Mouse (Mus musculus) midbrain, embryonic 11.5 days (tissue): ENCODE results near the gene Zyg11b. TPM values are rescaled to one million over a fixed set of nuclear protein-coding genes. Genes with fewer than 3 reads are reported as not detected.

Experiments used
- ATAC-seq: fragments of 200-750 bp; cut with Nextera tagmentation; 2 replicates; pipeline ENCODE4 v1.8.0; 2017; ENCODE audit warnings: moderate TSS enrichment, moderate library complexity; ENCODE audit not compliant: low FRiP score
- DNase-seq: peaks from one replicate; pipeline ENCODE4 v3.0.0; 2015; ENCODE audit warnings: low spot score; ENCODE audit errors: missing footprints
- H3K27ac ChIP-seq: fragments of 300-500 bp; sonication (generic); 2 replicates; pipeline ENCODE4 v1.5.1; 2014; ENCODE audit warnings: low read depth, low read length
- H3K27me3 ChIP-seq: fragments of 300-500 bp; sonication (generic); 2 replicates; pipeline ENCODE4 v1.6.1; 2014; ENCODE audit warnings: mild to moderate bottlenecking, low read length, moderate library complexity, mixed read lengths; ENCODE audit not compliant: control insufficient read depth, insufficient read depth
- H3K36me3 ChIP-seq: fragments of 300-500 bp; sonication (generic); 2 replicates; pipeline ENCODE4 v1.6.1; 2014; ENCODE audit warnings: mild to moderate bottlenecking, low read length, moderate library complexity, mixed read lengths; ENCODE audit not compliant: control insufficient read depth, insufficient read depth
- H3K4me1 ChIP-seq: fragments of 300-500 bp; sonication (generic); 2 replicates; pipeline ENCODE4 v1.6.1; 2014; ENCODE audit warnings: low read length; ENCODE audit not compliant: control insufficient read depth, insufficient read depth
- H3K4me2 ChIP-seq: fragments of 300-500 bp; sonication (generic); 2 replicates; pipeline ENCODE4 v1.6.1; 2014; ENCODE audit warnings: mild to moderate bottlenecking, moderate library complexity
- H3K4me3 ChIP-seq: fragments of 300-500 bp; sonication (generic); 2 replicates; pipeline ENCODE4 v1.5.1; 2014; ENCODE audit warnings: low read depth, low read length
- H3K9ac ChIP-seq: fragments of 300-500 bp; sonication (generic); 2 replicates; pipeline ENCODE4 v1.6.1; 2014; ENCODE audit warnings: low read length
- H3K9me3 ChIP-seq: fragments of 300-500 bp; sonication (generic); 2 replicates; pipeline ENCODE4 v1.6.1; 2016; ENCODE audit warnings: low read length; ENCODE audit not compliant: control insufficient read depth
- WGBS: fragments of 180-500 bp; shearing (Covaris S2); extraction: QIAGEN DNeasy Blood & Tissue Kit; methylation state at CpG from one replicate; pipeline ENCODE4 v1.1.7; 2014; 5-methylcytosine and 5-hydroxymethylcytosine counted together
- polyA plus RNA-seq: library from polyadenylated mRNA; unstranded; fragments of >200 nt; fragmentation: Nextera tagmentation; extraction: Ambion mirVana; gene quantifications from 2 replicates; pipeline ENCODE4 v1.2.1, GENCODE M21; 2014

Zyg11b gene
- polyA plus RNA-seq, 1 experiment from 2014 or later = 18.8 TPM

GRCm38 (mm10) chr4:108300266-108300665 is 630 bp downstream of the Zyg11b start:
- Histone ChIP-seq H3K27me3 (no peaks in the 10 kb centered on the region), H3K4me3 (peak overlapping the region; percentile 88), H3K27ac (peak overlapping the region; percentile 91), H3K9ac (peak overlapping the region; percentile 92), H3K4me1 (peaks cover 11% of the 10 kb centered on the region), H3K4me2 (peak overlapping the region; percentile 77), H3K9me3 (no peaks in the 10 kb centered on the region), H3K36me3 (no peaks in the 10 kb centered on the region)
- ATAC-seq (no peak), DNase-seq (no peak)
- 2% methylated on average over 14 of the region's 14 CpGs for WGBS

DNA sequence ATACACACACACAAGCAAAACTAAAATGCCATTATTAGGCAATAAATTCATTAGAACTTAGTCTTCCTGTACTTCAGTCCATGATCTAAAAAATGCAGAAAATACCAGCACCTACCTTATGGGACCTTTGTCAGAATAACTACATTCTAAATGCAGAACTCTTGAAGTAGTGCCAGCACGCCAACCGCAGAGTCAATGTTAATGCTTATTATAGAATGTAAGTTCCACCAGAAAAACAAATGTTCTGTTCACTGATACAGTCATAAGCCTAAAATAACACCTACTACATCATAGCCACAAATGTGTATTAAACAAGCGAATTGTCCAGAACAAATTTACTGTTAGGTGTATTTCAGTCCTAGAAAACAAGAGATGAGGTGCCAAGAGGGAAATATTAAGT is 23.9 kb downstream of the Zyg11b start:
- H3K4me1 ChIP-seq = no peaks in the 10 kb centered on the region
- 90% methylated on average over 3 of the region's 3 CpGs for WGBS
- ATAC-seq = no peak

DNA sequence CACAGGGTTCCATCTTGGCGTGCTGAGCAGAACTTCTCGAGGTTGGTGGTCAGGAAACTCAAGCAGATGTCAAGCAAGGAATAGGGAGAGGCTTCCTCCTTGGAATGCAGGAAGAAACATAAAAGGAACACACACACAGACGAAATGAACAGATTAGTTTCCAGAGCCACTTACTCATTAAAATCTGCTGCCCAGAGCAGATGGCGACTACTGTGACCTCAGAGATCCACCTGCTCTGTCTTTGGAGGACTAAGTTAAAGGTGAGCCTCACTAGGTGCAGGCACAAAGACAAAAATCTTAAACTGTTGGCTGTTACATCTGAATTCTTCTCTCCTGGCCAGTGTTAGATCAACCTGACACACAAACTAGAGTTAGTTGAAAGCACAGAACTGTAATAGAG is 28.6 kb downstream of the Zyg11b start:
- H3K27me3 ChIP-seq = no peaks in the 10 kb centered on the region
- no peaks in the 10 kb centered on the region for H3K9me3 ChIP-seq
- no peak for DNase-seq

More for the DNA sequence above, 23.9 kb downstream of the Zyg11b start:
- H3K9me3 ChIP-seq = no peaks in the 10 kb centered on the region
- H3K4me3 ChIP-seq = no peak overlapping the region
- no peak overlapping the region for H3K9ac ChIP-seq
- no peak overlapping the region for H3K4me2 ChIP-seq
- no peak overlapping the region for H3K27ac ChIP-seq
- H3K27me3 ChIP-seq = no peaks in the 10 kb centered on the region
- H3K36me3 ChIP-seq = no peaks in the 10 kb centered on the region
- no peak for DNase-seq

GRCm38 (mm10) chr4:108265774-108266173 is 35.1 kb downstream of the Zyg11b start:
- H3K27ac ChIP-seq = no peak overlapping the region
- ATAC-seq (no peak), DNase-seq (no peak)
- peaks cover 6% of the 10 kb centered on the region; the same call in 1 of the 2 replicates for H3K36me3 ChIP-seq
- no peaks in the 10 kb centered on the region for H3K4me1 ChIP-seq
- no peak overlapping the region for H3K4me2 ChIP-seq
- 96% methylated on average over 7 of the region's 7 CpGs for WGBS
- H3K9me3 ChIP-seq = no peaks in the 10 kb centered on the region
- H3K4me3 ChIP-seq = no peak overlapping the region
- H3K27me3 ChIP-seq = no peaks in the 10 kb centered on the region
- H3K9ac ChIP-seq = no peak overlapping the region

More for the DNA sequence above, 28.6 kb downstream of the Zyg11b start:
- Histone ChIP-seq H3K9ac (no peak overlapping the region), H3K4me1 (no peaks in the 10 kb centered on the region), H3K4me2 (no peak overlapping the region), H3K27ac (no peak overlapping the region), H3K36me3 (no peaks in the 10 kb centered on the region), H3K4me3 (no peak overlapping the region)
- no peak for ATAC-seq
- 80% methylated on average over 4 of the region's 4 CpGs for WGBS

DNA sequence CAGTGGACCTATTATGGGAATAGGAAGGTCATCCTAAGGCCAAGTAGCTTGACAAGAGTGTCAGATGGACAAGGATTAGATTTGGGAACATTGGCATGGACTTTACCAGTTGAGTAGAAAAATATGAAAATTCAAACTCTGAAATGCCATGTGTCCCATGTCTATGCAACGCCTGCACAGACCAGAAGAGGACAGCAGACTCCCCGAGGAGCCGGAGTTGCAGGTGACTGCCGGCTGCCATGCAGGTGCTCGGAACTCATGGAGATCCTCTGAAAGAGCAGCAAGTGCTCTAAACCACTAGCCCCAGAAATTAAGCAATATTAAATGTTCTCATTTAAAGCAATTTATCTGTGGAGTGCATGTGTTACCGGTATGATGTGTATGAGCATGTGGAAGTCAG is 47.6 kb downstream of the Zyg11b start:
- H3K9ac ChIP-seq = no peak overlapping the region
- no peaks in the 10 kb centered on the region for H3K4me1 ChIP-seq
- H3K36me3 ChIP-seq = peaks cover 11% of the 10 kb centered on the region
- DNase-seq (no peak), ATAC-seq (no peak)
- H3K9me3 ChIP-seq = no peaks in the 10 kb centered on the region
- H3K27ac ChIP-seq = no peak overlapping the region
- no peaks in the 10 kb centered on the region for H3K27me3 ChIP-seq
- H3K4me3 ChIP-seq = no peak overlapping the region
- H3K4me2 ChIP-seq = no peak overlapping the region
- WGBS = 94% methylated on average over 6 of the region's 6 CpGs

DNA sequence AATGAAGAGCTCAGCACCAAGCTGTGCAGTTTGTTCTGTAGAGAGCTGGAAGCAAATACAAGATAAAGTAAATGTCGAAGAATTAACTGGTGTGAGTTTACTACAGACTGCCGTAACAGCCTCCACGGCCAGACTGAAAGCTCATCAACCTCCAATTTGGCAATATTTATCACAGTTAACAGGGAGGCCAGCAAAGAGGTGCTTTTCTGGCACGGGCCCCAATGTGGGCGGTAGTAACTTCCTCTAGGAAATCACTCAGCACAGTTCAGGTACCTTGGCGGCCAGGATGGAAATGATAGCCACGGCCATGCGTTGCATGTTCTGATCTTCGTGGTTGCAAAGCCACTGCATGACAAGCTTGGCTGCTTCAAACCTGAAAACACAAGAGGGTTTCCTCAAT is 50.4 kb downstream of the Zyg11b start:
- no peak for ATAC-seq
- DNase-seq = no peak

DNA sequence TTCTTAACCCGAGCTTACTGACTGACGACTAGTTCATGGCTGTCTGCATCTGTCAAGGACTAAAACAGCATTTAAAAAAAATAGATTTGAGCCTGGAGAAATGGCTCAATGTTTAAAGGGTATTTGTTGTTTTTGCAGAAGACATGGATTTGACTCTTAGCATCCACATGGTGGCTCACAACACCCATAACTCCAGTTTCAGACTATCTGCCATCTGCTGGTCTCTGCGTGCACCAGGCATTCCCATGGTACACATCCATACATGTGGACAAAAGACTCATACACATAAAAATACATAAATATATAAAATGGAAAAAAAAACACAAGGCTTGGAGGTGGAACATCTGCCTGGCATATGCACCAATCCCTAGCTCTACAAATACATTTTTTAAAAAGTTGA is 51.6 kb downstream of the Zyg11b start:
- ATAC-seq (no peak), DNase-seq (no peak)
- Histone ChIP-seq H3K4me1 (no peaks in the 10 kb centered on the region), H3K9me3 (no peaks in the 10 kb centered on the region), H3K4me2 (no peak overlapping the region), H3K4me3 (no peak overlapping the region), H3K27me3 (no peaks in the 10 kb centered on the region), H3K27ac (no peak overlapping the region), H3K9ac (no peak overlapping the region), H3K36me3 (peaks cover 8% of the 10 kb centered on the region)
- WGBS = 91% methylated on average over 3 of the region's 3 CpGs

More for the DNA sequence above, 50.4 kb downstream of the Zyg11b start:
- Histone ChIP-seq H3K9ac (no peak overlapping the region), H3K27ac (no peak overlapping the region), H3K27me3 (no peaks in the 10 kb centered on the region), H3K4me2 (no peak overlapping the region), H3K4me1 (no peaks in the 10 kb centered on the region), H3K9me3 (no peaks in the 10 kb centered on the region), H3K36me3 (peaks cover 8% of the 10 kb centered on the region), H3K4me3 (no peak overlapping the region)
- WGBS = 96% methylated on average over 9 of the region's 9 CpGs

DNA sequence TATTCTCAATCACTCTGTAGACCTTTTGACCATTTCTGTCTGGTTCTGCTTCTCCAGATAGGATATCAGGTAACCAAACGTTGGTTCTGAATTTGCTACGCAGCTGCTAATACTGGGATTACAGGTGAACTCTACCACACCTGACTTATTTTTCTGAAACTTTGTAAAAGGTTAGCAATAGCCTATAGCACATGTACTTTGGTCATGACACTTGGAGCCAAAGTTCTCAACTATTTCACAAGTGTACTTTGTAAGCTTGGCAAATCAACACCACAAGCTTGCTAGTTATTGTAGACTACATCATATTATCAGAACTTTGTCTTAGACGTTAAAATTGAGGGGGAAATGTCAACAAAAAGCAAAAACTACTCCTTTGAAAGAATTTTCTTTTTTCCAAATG is 67.2 kb downstream of the Zyg11b start:
- WGBS = 91% methylated on average over 3 of the region's 3 CpGs
- Histone ChIP-seq H3K27ac (no peak overlapping the region), H3K4me2 (no peak overlapping the region), H3K9me3 (no peaks in the 10 kb centered on the region), H3K4me1 (no peaks in the 10 kb centered on the region), H3K36me3 (peaks cover 2% of the 10 kb centered on the region; the same call in 1 of the 2 replicates), H3K4me3 (no peak overlapping the region), H3K27me3 (no peaks in the 10 kb centered on the region), H3K9ac (no peak overlapping the region)
- DNase-seq (no peak), ATAC-seq (no peak)

- Histone ChIP-seq H3K9ac (no peak overlapping the region), H3K9me3 (no peaks in the 10 kb centered on the region), H3K36me3 (no peaks in the 10 kb centered on the region), H3K4me2 (no peak overlapping the region), H3K27ac (no peak overlapping the region), H3K4me1 (no peaks in the 10 kb centered on the region), H3K4me3 (no peak overlapping the region), H3K27me3 (no peaks in the 10 kb centered on the region)
- ATAC-seq = no peak
- WGBS = 36% methylated on average over 3 of the region's 3 CpGs
- no peak for DNase-seq
Observed at GRCm38 (mm10) chr4:108225341-108225872, 75.5 kb downstream of the Zyg11b start.
